Mouse (Mus musculus): ENCODE data around the gene Lamtor1. TPM values are rescaled to one million over a fixed set of nuclear protein-coding genes. Genes with fewer than 3 reads are reported as not detected.
"Not testable (repeated sequence)": the region's sequence is repeated elsewhere in the genome, so short reads cannot be mapped to it uniquely, and the experiment has no call there.

Lamtor1 gene
- total RNA-seq, 2 experiments from 2014 or later = 90.2 to 96.3 TPM

- peak; percentile 97 to 99 for DNase-seq (ENCODE audit: low spot score in 2 of 2)
These were observed 9.3 kb upstream of the Lamtor1 start for GRCm38 (mm10) chr7:101896104-101897066.

- no peak for DNase-seq (ENCODE audit: low spot score in 2 of 2)
These were observed 5.2 kb upstream of the Lamtor1 start for GRCm38 (mm10) chr7:101900331-101901097.

GRCm38 (mm10) chr7:101901969-101902368 is 3.7 kb upstream of the Lamtor1 start:
- no peak for DNase-seq (ENCODE audit: low spot score in 2 of 2)

GRCm38 (mm10) chr7:101902846-101903245 is 2.9 kb upstream of the Lamtor1 start:
- no peak for DNase-seq (ENCODE audit: low spot score in 2 of 2)

- DNase-seq (ENCODE audit: low spot score in 2 of 2) = no peak
These were observed 580 bp downstream of the Lamtor1 start, which contains the start of gene Tomt for GRCm38 (mm10) chr7:101906287-101906681. Gene Tomt (minus strand): TSS chr7:101906359.

- no peak for DNase-seq (ENCODE audit: low spot score in 2 of 2)
These were observed 992 bp downstream of the Lamtor1 start for GRCm38 (mm10) chr7:101906696-101907095.

- no peak for DNase-seq (ENCODE audit: low spot score in 2 of 2)
These were observed 2.7 kb downstream of the Lamtor1 start for GRCm38 (mm10) chr7:101908367-101908766.

GRCm38 (mm10) chr7:101910138-101910537 is 4.4 kb downstream of the Lamtor1 start:
- no peak for DNase-seq (ENCODE audit: low spot score in 2 of 2)

- DNase-seq (ENCODE audit: low spot score in 2 of 2) = no peak
These were observed 6.3 kb downstream of the Lamtor1 start for GRCm38 (mm10) chr7:101911982-101912381.

- DNase-seq (ENCODE audit: low spot score in 2 of 2) = peak in 1 of 2 experiments; percentile 75
These were observed 12.4 kb downstream of the Lamtor1 start for GRCm38 (mm10) chr7:101918071-101918470.

- DNase-seq (ENCODE audit: low spot score in 2 of 2) = not testable (repeated sequence)
These were observed 20.2 kb downstream of the Lamtor1 start for GRCm38 (mm10) chr7:101925892-101926291.

- DNase-seq (ENCODE audit: low spot score in 2 of 2) = no peak
These were observed 22.4 kb downstream of the Lamtor1 start for GRCm38 (mm10) chr7:101928093-101928492.

- DNase-seq (ENCODE audit: low spot score in 2 of 2) = no peak
These were observed 26.8 kb downstream of the Lamtor1 start for GRCm38 (mm10) chr7:101932551-101932950.

- DNase-seq (ENCODE audit: low spot score in 2 of 2) = no peak
These were observed 27.6 kb downstream of the Lamtor1 start for GRCm38 (mm10) chr7:101933300-101933699.

- peak; percentile 98 for DNase-seq (ENCODE audit: low spot score in 2 of 2)
These were observed 28.1 kb downstream of the Lamtor1 start, which contains the start of the genes Lrrc51 and Numa1 for GRCm38 (mm10) chr7:101933751-101934240. Gene Lrrc51 (minus strand): TSS chr7:101933895. Gene Numa1 (plus strand): TSS chr7:101934111.

- DNase-seq (ENCODE audit: low spot score in 2 of 2) = no peak
These were observed 30.3 kb downstream of the Lamtor1 start for GRCm38 (mm10) chr7:101935957-101936356.

GRCm38 (mm10) chr7:101936996-101937395 is 31.3 kb downstream of the Lamtor1 start:
- DNase-seq (ENCODE audit: low spot score in 2 of 2) = no peak

GRCm38 (mm10) chr7:101937569-101937968 is 31.9 kb downstream of the Lamtor1 start:
- peak; percentile 41 to 72 for DNase-seq (ENCODE audit: low spot score in 2 of 2)

GRCm38 (mm10) chr7:101938348-101938747 is 32.6 kb downstream of the Lamtor1 start:
- no peak for DNase-seq (ENCODE audit: low spot score in 2 of 2)

- DNase-seq (ENCODE audit: low spot score in 2 of 2) = no peak
These were observed 34.1 kb downstream of the Lamtor1 start for GRCm38 (mm10) chr7:101939758-101940157.

- DNase-seq (ENCODE audit: low spot score in 2 of 2) = not testable (repeated sequence)
These were observed 43.3 kb downstream of the Lamtor1 start for GRCm38 (mm10) chr7:101949008-101949407.
